Mouse (Mus musculus): ENCODE results near the gene Nfe2l1. TPM values are rescaled to one million over a fixed set of nuclear protein-coding genes. Genes with fewer than 3 reads are reported as not detected.

The Nfe2l1 gene
- total RNA-seq, 2 experiments from 2014 or later: 201 to 234 TPM

DNA sequence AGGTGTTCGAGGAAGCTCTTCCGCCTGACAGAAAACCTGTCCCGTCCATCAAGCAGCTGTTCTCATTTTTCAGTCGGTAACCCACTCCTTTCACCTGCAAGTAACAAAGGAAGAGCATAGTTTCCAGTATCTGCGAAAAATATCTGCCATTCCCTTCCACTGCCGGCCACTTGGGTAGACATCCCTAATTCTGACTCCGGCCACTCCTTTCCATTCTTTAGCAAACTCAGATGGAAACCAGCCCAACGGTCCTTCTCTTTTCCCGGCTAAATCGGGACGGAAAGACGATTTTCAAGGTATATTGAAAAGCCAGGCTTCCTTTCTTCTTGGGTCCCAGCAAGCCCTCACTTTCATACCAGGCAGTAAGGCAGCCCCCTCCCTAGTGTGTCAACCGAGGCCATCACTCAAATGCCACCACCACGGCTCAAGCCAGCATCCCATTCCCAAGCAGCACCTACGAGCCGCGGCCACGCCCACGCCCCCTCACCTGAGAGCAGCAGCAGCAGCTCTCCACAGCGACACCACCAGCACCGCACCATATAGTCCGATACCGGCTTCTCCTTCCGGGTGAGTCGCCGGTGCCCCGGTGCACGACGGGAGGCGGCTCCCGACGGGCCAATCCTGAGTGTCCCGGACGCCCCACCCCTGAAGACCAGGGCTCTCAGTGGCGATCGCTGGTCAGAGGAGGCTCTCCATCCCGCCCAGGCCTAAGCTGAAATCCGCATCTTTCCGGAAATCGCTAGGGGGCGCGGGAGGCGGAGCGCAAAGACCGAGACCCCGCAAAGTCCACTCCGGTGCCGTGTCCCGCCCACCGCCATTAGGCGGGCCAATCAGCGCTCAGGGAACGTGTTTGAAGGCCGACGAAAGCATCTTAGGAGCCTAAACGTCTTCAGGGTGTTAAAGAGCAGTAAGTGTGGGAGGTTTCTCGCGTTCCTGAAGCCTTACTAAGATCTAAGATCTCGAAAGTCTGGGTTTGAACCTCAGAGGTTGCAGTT, 52.5 kb downstream of the Nfe2l1 start, which contains the start of gene Snx11:
Gene Snx11 (minus strand): TSS at position 592 of the 995 bp plus-strand sequence.
- peak; percentile 99 for DNase-seq

GRCm38 (mm10) chr11:96776068-96776467, 53.7 kb downstream of the Nfe2l1 start:
- DNase-seq: no peak

- no peak for DNase-seq
Observed at GRCm38 (mm10) chr11:96775665-96776064, 54.1 kb downstream of the Nfe2l1 start.

DNA sequence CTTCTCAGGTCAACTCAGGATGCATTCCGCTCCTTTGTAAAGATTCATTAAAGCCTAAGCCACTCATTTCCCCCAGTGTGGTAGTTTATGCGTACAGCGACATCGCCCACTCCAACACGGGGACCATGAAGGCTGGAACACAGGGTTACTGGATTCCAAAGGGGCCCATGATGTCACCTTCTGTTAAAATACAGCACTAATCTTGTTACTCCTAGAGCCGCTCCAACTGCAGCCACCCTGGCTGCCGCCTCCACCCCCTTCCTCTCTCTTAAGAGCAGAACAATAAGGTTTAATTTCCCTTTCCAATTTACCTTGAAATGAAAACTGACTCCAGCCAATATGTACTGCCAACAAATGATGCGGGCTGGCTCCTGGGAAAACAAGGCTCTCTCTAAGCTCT, 54.7 kb downstream of the Nfe2l1 start:
- no peak for DNase-seq

GRCm38 (mm10) chr11:96774536-96774935, 55.2 kb downstream of the Nfe2l1 start:
- no peak for DNase-seq

DNA sequence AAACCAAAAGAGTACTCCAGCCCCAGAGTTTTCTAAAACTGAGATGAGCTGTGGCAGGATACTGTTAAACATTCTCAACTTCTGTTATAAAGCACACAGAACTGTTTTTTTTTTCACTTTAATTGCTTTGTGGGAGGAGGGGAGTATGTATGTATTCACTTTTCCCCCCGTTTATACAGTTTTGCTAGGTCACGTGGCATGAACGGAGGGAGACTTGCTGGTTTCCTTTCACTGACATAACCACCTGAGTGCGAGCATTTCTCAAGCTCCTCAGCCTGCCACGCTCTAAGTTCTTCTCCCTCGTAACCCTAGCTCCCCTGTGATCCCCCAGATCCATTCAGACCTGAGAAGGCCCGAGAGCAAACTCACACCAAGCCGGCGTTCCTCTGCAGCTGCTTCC, 57.4 kb downstream of the Nfe2l1 start:
- no peak for DNase-seq

- DNase-seq: no peak
Observed at GRCm38 (mm10) chr11:96771274-96771975, 58.3 kb downstream of the Nfe2l1 start.

DNA sequence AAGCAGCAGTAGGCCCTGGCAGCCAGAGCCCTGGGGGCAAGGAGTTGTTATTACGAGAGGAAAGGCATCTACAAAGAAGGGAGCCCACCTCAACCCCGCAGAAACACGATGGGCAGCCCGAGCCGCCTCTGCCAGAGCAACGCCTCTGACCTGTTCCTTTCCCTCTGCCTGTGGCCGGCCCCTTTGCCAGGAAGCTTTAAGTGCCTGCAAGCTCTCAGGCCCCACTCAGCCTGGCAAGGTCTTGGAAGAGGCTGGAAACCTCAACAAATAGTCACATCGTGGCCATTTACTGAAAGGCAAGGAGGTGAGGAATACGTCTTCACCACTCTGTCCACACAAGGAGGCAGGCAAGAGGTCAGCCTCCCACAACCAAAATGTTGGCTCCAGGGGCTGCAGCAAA, 61.5 kb downstream of the Nfe2l1 start:
- DNase-seq: no peak

Small RNA genes lying within 50 kb of the gene (microRNA-seq; reads per million reads assigned to microRNA genes)
- 53.8 to 57.3 reads per million in 2 experiments for gene Mir152

Other genes starting within 250 kb of the Nfe2l1 start
- 10 to 100 TPM; 51.0 to 54.4 TPM for gene Snx11, start 52.4 kb downstream of the Nfe2l1 start, total RNA-seq (2021)
- gene Cbx1, start 40.8 kb downstream of the Nfe2l1 start, total RNA-seq (2021): 10 to 100 TPM; 52.4 to 54.9 TPM
- 1 to 10 TPM; 5.5 to 7.8 TPM for gene Copz2, start 19.9 kb upstream of the Nfe2l1 start, total RNA-seq (2021)
- gene Cdk5rap3, start 86.5 kb upstream of the Nfe2l1 start, total RNA-seq (2021): 10 to 100 TPM; 32.8 to 34.0 TPM
- not detected for gene Prr15l, start 98.1 kb upstream of the Nfe2l1 start, total RNA-seq (2021)
- 10 to 100 TPM; 29.8 to 34.5 TPM for gene Pnpo, start 114.0 kb upstream of the Nfe2l1 start, total RNA-seq (2021)
- 10 to 100 TPM; 12.3 to 12.6 TPM for gene Sp2, start 153.0 kb upstream of the Nfe2l1 start, total RNA-seq (2021)
- 1 to 10 TPM in 1 of 2 experiments, under 1 TPM in 1; 0.78 to 1.2 TPM for gene Sp6, start 183.4 kb upstream of the Nfe2l1 start, total RNA-seq (2021)
- gene Scrn2, start 200.0 kb upstream of the Nfe2l1 start, total RNA-seq (2021): 1 to 10 TPM; 4.5 to 4.9 TPM
- gene Lrrc46, start 211.4 kb upstream of the Nfe2l1 start, total RNA-seq (2021): under 1 TPM; 0.76 to 0.85 TPM
- gene Mrpl10, start 211.6 kb upstream of the Nfe2l1 start, total RNA-seq (2021): 10 to 100 TPM; 74.8 to 75.4 TPM
- gene Osbpl7, start 220.7 kb upstream of the Nfe2l1 start, total RNA-seq (2021): 10 to 100 TPM; 16.0 to 16.9 TPM

All from layer of hippocampus, postnatal 36 days (tissue).